21 mouse cellular contexts compared by ENCODE assay signal in the genomic region with DNA sequence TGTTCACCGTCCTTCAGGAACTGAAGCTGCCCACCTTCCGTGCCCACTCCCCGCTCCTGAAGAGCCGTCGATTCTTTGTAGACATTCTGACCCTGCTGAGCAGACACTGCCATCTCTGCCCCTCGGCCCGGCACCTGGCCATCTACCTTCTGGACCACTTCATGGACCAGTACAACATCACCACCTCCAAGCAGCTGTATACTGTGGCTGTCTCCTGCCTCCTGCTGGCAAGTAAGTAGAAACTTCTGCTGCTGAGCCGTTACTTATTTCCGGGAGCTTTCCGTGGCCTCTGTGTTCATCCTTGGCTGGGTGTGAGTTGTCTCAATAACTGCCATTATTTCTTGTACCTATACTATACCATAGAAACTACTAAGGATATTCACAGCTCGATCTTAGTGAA. TPM values are rescaled to one million over a fixed set of nuclear protein-coding genes. Genes with fewer than 3 reads are reported as not detected.
DNase-seq lines count a peak whose midpoint lies in the region; ATAC-seq and TF ChIP-seq lines count a peak whose summit lies in the region.
"Had no signal": no experiment of that assay in that cellular context is flagged by ENCODE, and none has a peak within 500 bp of the region (broad histone marks: within the 10 kb centered on the region; RNA-seq: fewer than 3 reads in every experiment).

No protein-coding gene starts in this region.

- no peak overlapping the region for H3K9ac ChIP-seq in hindbrain, embryonic 12.5 days
- no peak overlapping the region for H3K9ac ChIP-seq in hindbrain, embryonic 16.5 days (ENCODE audit: low read depth, low read length)
- no peak overlapping the region for H3K9ac ChIP-seq in liver, postnatal 0 days (replicated peaks)
- no peak overlapping the region for H3K9ac ChIP-seq in ES-Bruce4 (ENCODE audit: low read depth, poor library complexity, severe bottlenecking)
- H3K9ac ChIP-seq: heart, embryonic 12.5 days; hindbrain, embryonic 14.5 days; limb, embryonic 13.5 days had no signal

- no peaks in the 10 kb centered on the region for H3K27me3 ChIP-seq in hindbrain, embryonic 12.5 days
- H3K27me3 ChIP-seq in hindbrain, embryonic 16.5 days (replicated peaks; ENCODE audit: control insufficient read depth, insufficient read depth, low read length): no peaks in the 10 kb centered on the region
- no peaks in the 10 kb centered on the region for H3K27me3 ChIP-seq in liver, postnatal 0 days (ENCODE audit: insufficient read depth, low read length)
- H3K27me3 ChIP-seq in ES-Bruce4 (ENCODE audit: control insufficient read depth, insufficient read depth, low read length, poor library complexity, severe bottlenecking): no peaks in the 10 kb centered on the region
- H3K27me3 ChIP-seq: heart, embryonic 12.5 days; limb, embryonic 13.5 days had no signal

- H3K4me2 ChIP-seq in hindbrain, embryonic 12.5 days (replicated peaks): no peak overlapping the region
- H3K4me2 ChIP-seq in hindbrain, embryonic 16.5 days (ENCODE audit: low read length): no peak overlapping the region
- no peak overlapping the region for H3K4me2 ChIP-seq in liver, postnatal 0 days (ENCODE audit: low read depth, low read length)
- H3K4me2 ChIP-seq: heart, embryonic 12.5 days; hindbrain, embryonic 14.5 days; limb, embryonic 13.5 days had no signal

- H3K27ac ChIP-seq in hindbrain, embryonic 12.5 days: 0 out of 2 replicates have a peak overlapping the region, but pooled peaks have one; percentile 8
- no peak overlapping the region for H3K27ac ChIP-seq in hindbrain, embryonic 16.5 days (ENCODE audit: low read depth, low read length)
- no peak overlapping the region for H3K27ac ChIP-seq in liver, postnatal 0 days (ENCODE audit: low read depth)
- no peak overlapping the region for H3K27ac ChIP-seq in ES-Bruce4 (ENCODE audit: insufficient read depth, low read length)
- H3K27ac ChIP-seq: embryonic facial prominence, embryonic 10.5 days; hindbrain, embryonic 14.5 days; limb, embryonic 13.5 days; macrophage had no signal

- peak; percentile 55 for TF ChIP-seq CTCF in liver, postnatal 0 days (IDR thresholded peaks at IDR 0.05; ENCODE audit: low read depth)
- TF ChIP-seq CTCF in ES-Bruce4 (IDR thresholded peaks at IDR 0.05; ENCODE audit: low read depth, low read length): peak; percentile 39

- no peak for TF ChIP-seq POLR2A in ES-Bruce4 (IDR thresholded peaks at IDR 0.05; ENCODE audit: insufficient read depth, low read length)

- peaks cover 25% of the 10 kb centered on the region for H3K36me3 ChIP-seq in hindbrain, embryonic 12.5 days
- no peaks in the 10 kb centered on the region; the same call in 1 of the 2 replicates for H3K36me3 ChIP-seq in hindbrain, embryonic 16.5 days (ENCODE audit: control insufficient read depth, insufficient read depth, low read length)
- H3K36me3 ChIP-seq in liver, postnatal 0 days (replicated peaks; ENCODE audit: insufficient read depth, low read length): no peaks in the 10 kb centered on the region
- peaks cover 5% of the 10 kb centered on the region; the same call in 1 of the 2 replicates for H3K36me3 ChIP-seq in ES-Bruce4 (ENCODE audit: control insufficient read depth, insufficient read depth, low read length, poor library complexity, severe bottlenecking)

- H3K4me1 ChIP-seq in hindbrain, embryonic 12.5 days: peaks cover 12% of the 10 kb centered on the region
- no peaks in the 10 kb centered on the region for H3K4me1 ChIP-seq in hindbrain, embryonic 16.5 days (ENCODE audit: control insufficient read depth, insufficient read depth, low read depth, low read length)
- H3K4me1 ChIP-seq in liver, postnatal 0 days (ENCODE audit: insufficient read depth): peaks cover 12% of the 10 kb centered on the region
- H3K4me1 ChIP-seq in ES-Bruce4 (ENCODE audit: control insufficient read depth, insufficient read depth, low read length): peaks cover 4% of the 10 kb centered on the region
- H3K4me1 ChIP-seq: limb, embryonic 13.5 days had no signal

- no peak overlapping the region for H3K4me3 ChIP-seq in hindbrain, embryonic 12.5 days
- H3K4me3 ChIP-seq in hindbrain, embryonic 16.5 days (ENCODE audit: low read length): no peak overlapping the region
- no peak overlapping the region for H3K4me3 ChIP-seq in liver, postnatal 0 days (ENCODE audit: low read depth, low read length)
- no peak overlapping the region for H3K4me3 ChIP-seq in ES-Bruce4 (ENCODE audit: low read depth, low read length)
- H3K4me3 ChIP-seq: embryonic facial prominence, embryonic 10.5 days; heart, embryonic 12.5 days; limb, embryonic 13.5 days had no signal

- no peak for TF ChIP-seq EP300 in liver, postnatal 0 days (IDR thresholded peaks at IDR 0.05; ENCODE audit: low read depth)
- TF ChIP-seq EP300 in ES-Bruce4 (IDR thresholded peaks at IDR 0.05; ENCODE audit: insufficient read depth, low read depth, low read length): no peak

- 90% methylated on average over 11 of the region's 11 CpGs for WGBS in hindbrain, embryonic 12.5 days
- WGBS in hindbrain, embryonic 16.5 days: 92% methylated on average over 11 of the region's 11 CpGs
- 82% methylated on average over 11 of the region's 11 CpGs for WGBS in liver, postnatal 0 days (ENCODE audit: insufficient replicate concordance)

- peak; percentile 15 for DNase-seq in adrenal gland, adult 2 months
- no peak for DNase-seq in adrenal gland, adult 18-20 months (ENCODE audit: low spot score in 2 of 2)
- DNase-seq in liver, postnatal 0 days: no peak
- DNase-seq in liver: no peak
- no peak for DNase-seq in embryo, embryonic 10.5 days (ENCODE audit: low spot score)
- DNase-seq: adrenal gland, adult 8-10 months; cerebellum, postnatal 10 days; gastrocnemius, postnatal 14 days; midbrain, embryonic 14.5 days; right cerebral cortex, postnatal 14 days; thymus, adult 18-20 months had no signal

- no peaks in the 10 kb centered on the region for H3K9me3 ChIP-seq in hindbrain, embryonic 12.5 days (replicated peaks)
- H3K9me3 ChIP-seq in hindbrain, embryonic 16.5 days (ENCODE audit: control insufficient read depth, low read length): no peaks in the 10 kb centered on the region
- H3K9me3 ChIP-seq in liver, postnatal 0 days (ENCODE audit: low read length): no peaks in the 10 kb centered on the region
- no peaks in the 10 kb centered on the region for H3K9me3 ChIP-seq in ES-Bruce4 (replicated peaks; ENCODE audit: control insufficient read depth, insufficient read depth, low read length, poor library complexity, severe bottlenecking)
- H3K9me3 ChIP-seq: embryonic facial prominence, embryonic 10.5 days; heart, embryonic 12.5 days; limb, embryonic 13.5 days had no signal

- no peak for ATAC-seq in hindbrain, embryonic 12.5 days (ENCODE audit: low FRiP score)
- no peak for ATAC-seq in hindbrain, embryonic 16.5 days
- no peak for ATAC-seq in liver, postnatal 0 days

RNA-seq across cellular contexts. Expression of gene Ccnjl, which starts 28.0 kb away (rescaled TPM):
- 1 to 10 TPM; 2.0 to 2.4 TPM for total RNA-seq in adrenal gland, adult 2 months (2021)
- polyA plus RNA-seq in adrenal gland, adult 2 months (2012; rRNA removed): 3.1 and 3.2 TPM in 2 replicates
- 1 to 10 TPM; 1.3 to 2.5 TPM for total RNA-seq in adrenal gland, adult 18-20 months (2021)
- polyA plus RNA-seq in hindbrain, embryonic 12.5 days (2016; fragmentation: Nextera tagmentation; extraction: Ambion mirVana): 27.6 and 29.6 TPM in 2 replicates
- polyA plus RNA-seq in hindbrain, embryonic 16.5 days (2015; fragmentation: Nextera tagmentation; extraction: Ambion mirVana): 7.1 and 10.7 TPM in 2 replicates
- 1.5 and 2.1 TPM in 2 replicates for polyA plus RNA-seq in liver, postnatal 0 days (2015; fragmentation: Nextera tagmentation; extraction: Ambion mirVana)
- 3.8 and 4.9 TPM in 2 replicates for polyA plus RNA-seq in ES-Bruce4 (2011; ENCODE audit: insufficient read depth, insufficient read length, low read depth, missing spikeins)

RNA-seq across cellular contexts. Expression of gene 4933415A04Rik, which starts 30.3 kb away (rescaled TPM):
- total RNA-seq in adrenal gland, adult 2 months (2021): under 1 TPM; 0.32 to 0.45 TPM
- 0.08 and 0.23 TPM in 2 replicates for polyA plus RNA-seq in adrenal gland, adult 2 months (2012; rRNA removed)
- under 1 TPM; 0.43 to 0.48 TPM for total RNA-seq in adrenal gland, adult 18-20 months (2021)
- polyA plus RNA-seq in hindbrain, embryonic 12.5 days (2016; fragmentation: Nextera tagmentation; extraction: Ambion mirVana): 6.5 and 8.1 TPM in 2 replicates
- 2.2 and 3.3 TPM in 2 replicates for polyA plus RNA-seq in hindbrain, embryonic 16.5 days (2015; fragmentation: Nextera tagmentation; extraction: Ambion mirVana)
- 0.51 and 0.72 TPM in 2 replicates for polyA plus RNA-seq in liver, postnatal 0 days (2015; fragmentation: Nextera tagmentation; extraction: Ambion mirVana)
- polyA plus RNA-seq in ES-Bruce4 (2011; ENCODE audit: insufficient read depth, insufficient read length, low read depth, missing spikeins): 0.99 and 1.2 TPM in 2 replicates
- polyA plus RNA-seq: macrophage had no signal

RNA-seq across cellular contexts. Expression of gene Fabp6, which starts 44.8 kb away (rescaled TPM):
- not detected for total RNA-seq in adrenal gland, adult 2 months (2021)
- not detected in 2 replicates for polyA plus RNA-seq in adrenal gland, adult 2 months (2012; rRNA removed)
- not detected for total RNA-seq in adrenal gland, adult 18-20 months (2021)
- polyA plus RNA-seq in hindbrain, embryonic 12.5 days (2016; fragmentation: Nextera tagmentation; extraction: Ambion mirVana): not detected in 2 replicates
- not detected in 2 replicates for polyA plus RNA-seq in hindbrain, embryonic 16.5 days (2015; fragmentation: Nextera tagmentation; extraction: Ambion mirVana)
- polyA plus RNA-seq in liver, postnatal 0 days (2015; fragmentation: Nextera tagmentation; extraction: Ambion mirVana): not detected in 2 replicates
- polyA plus RNA-seq in ES-Bruce4 (2011; ENCODE audit: insufficient read depth, insufficient read length, low read depth, missing spikeins): not detected in 2 replicates
- total RNA-seq: adrenal gland, adult 8-10 months; gastrocnemius, postnatal 14 days; layer of hippocampus, adult 18-20 months had no signal
- polyA plus RNA-seq: embryonic facial prominence, embryonic 10.5 days; heart, embryonic 12.5 days; hindbrain, embryonic 14.5 days; kidney, embryonic 14.5 days; limb, embryonic 13.5 days; macrophage; midbrain, embryonic 14.5 days had no signal
